Mouse (Mus musculus): Measurements from ENCODE around the gene Colca2. TPM values are rescaled to one million over a fixed set of nuclear protein-coding genes. Genes with fewer than 3 reads are reported as not detected.

Gene Colca2
- 1.0 and 1.4 TPM in 2 replicates for polyA plus RNA-seq (2015; fragmentation: Nextera tagmentation; extraction: Ambion mirVana)

GRCm38 (mm10) chr9:51278500-51279381 lies at the start of gene Colca2:
Gene Colca2, minus strand, starts transcription at chr9:51278569.
- no peaks in the 10 kb centered on the region for H3K36me3 ChIP-seq
- peak within 1 kb of the TSS; percentile 43 for H3K4me3 ChIP-seq
- peak within 1 kb of the TSS; percentile 72 for H3K4me2 ChIP-seq
- H3K27me3 ChIP-seq = peaks cover 24% of the 10 kb centered on the region
- H3K27ac ChIP-seq (replicated peaks) = no peak within 1 kb of the TSS
- peak within 1 kb of the TSS; percentile 47 for H3K9ac ChIP-seq
- H3K4me1 ChIP-seq (replicated peaks) = peaks cover 17% of the 10 kb centered on the region
- H3K9me3 ChIP-seq = no peaks in the 10 kb centered on the region
- ATAC-seq (ENCODE audit: low FRiP score, low read depth) = peak; percentile 94
- WGBS = under 1% methylated on average over 53 of the region's 53 CpGs

GRCm38 (mm10) chr9:51327555-51327903 lies 49.2 kb upstream of the Colca2 start:
- H3K4me1 ChIP-seq (replicated peaks) = no peaks in the 10 kb centered on the region
- 88% methylated on average over 5 of the region's 5 CpGs for WGBS

GRCm38 (mm10) chr9:51326619-51327554 lies 48.5 kb upstream of the Colca2 start:
- Histone ChIP-seq H3K27me3 (no peaks in the 10 kb centered on the region), H3K27ac (replicated peaks) (no peak overlapping the region), H3K9ac (no peak overlapping the region), H3K4me2 (no peak overlapping the region), H3K9me3 (no peaks in the 10 kb centered on the region), H3K36me3 (no peaks in the 10 kb centered on the region), H3K4me3 (no peak overlapping the region), H3K4me1 (replicated peaks) (no peaks in the 10 kb centered on the region)
- WGBS = 88% methylated on average over 11 of the region's 11 CpGs
- ATAC-seq (ENCODE audit: low FRiP score, low read depth) = no peak

More at GRCm38 (mm10) chr9:51327555-51327903, 49.2 kb upstream of the Colca2 start:
- Histone ChIP-seq H3K9ac (no peak overlapping the region), H3K4me3 (no peak overlapping the region), H3K36me3 (no peaks in the 10 kb centered on the region), H3K27ac (replicated peaks) (no peak overlapping the region), H3K9me3 (no peaks in the 10 kb centered on the region), H3K27me3 (no peaks in the 10 kb centered on the region), H3K4me2 (no peak overlapping the region)
- ATAC-seq (ENCODE audit: low FRiP score, low read depth) = no peak

GRCm38 (mm10) chr9:51324406-51325065 lies 46.2 kb upstream of the Colca2 start:
- Histone ChIP-seq H3K4me3 (no peak overlapping the region), H3K27me3 (no peaks in the 10 kb centered on the region), H3K27ac (replicated peaks) (no peak overlapping the region), H3K9me3 (no peaks in the 10 kb centered on the region), H3K4me1 (replicated peaks) (no peaks in the 10 kb centered on the region), H3K36me3 (no peaks in the 10 kb centered on the region), H3K9ac (no peak overlapping the region), H3K4me2 (no peak overlapping the region)
- ATAC-seq (ENCODE audit: low FRiP score, low read depth) = no peak
- WGBS = 86% methylated on average over 7 of the region's 7 CpGs

GRCm38 (mm10) chr9:51320096-51320495 lies 41.7 kb upstream of the Colca2 start:
- no peak overlapping the region for H3K27ac ChIP-seq (replicated peaks)
- H3K27me3 ChIP-seq = no peaks in the 10 kb centered on the region
- no peak overlapping the region for H3K4me2 ChIP-seq
- no peak for ATAC-seq (ENCODE audit: low FRiP score, low read depth)
- no peaks in the 10 kb centered on the region for H3K36me3 ChIP-seq
- no peaks in the 10 kb centered on the region for H3K9me3 ChIP-seq
- H3K4me1 ChIP-seq (replicated peaks) = no peaks in the 10 kb centered on the region
- H3K9ac ChIP-seq = no peak overlapping the region
- H3K4me3 ChIP-seq = no peak overlapping the region
- 88% methylated on average over 1 of the region's 1 CpGs for WGBS

GRCm38 (mm10) chr9:51318246-51318645 lies 39.9 kb upstream of the Colca2 start:
- no peaks in the 10 kb centered on the region for H3K36me3 ChIP-seq
- no peak overlapping the region for H3K27ac ChIP-seq (replicated peaks)
- H3K27me3 ChIP-seq = no peaks in the 10 kb centered on the region
- ATAC-seq (ENCODE audit: low FRiP score, low read depth) = no peak
- H3K4me2 ChIP-seq = no peak overlapping the region
- H3K4me3 ChIP-seq = no peak overlapping the region
- no peak overlapping the region for H3K9ac ChIP-seq
- H3K9me3 ChIP-seq = no peaks in the 10 kb centered on the region
- no peaks in the 10 kb centered on the region for H3K4me1 ChIP-seq (replicated peaks)
- 81% methylated on average over 4 of the region's 4 CpGs for WGBS

GRCm38 (mm10) chr9:51317322-51317721 lies 39.0 kb upstream of the Colca2 start:
- H3K36me3 ChIP-seq = no peaks in the 10 kb centered on the region
- WGBS = 92% methylated on average over 4 of the region's 4 CpGs

GRCm38 (mm10) chr9:51315402-51316063 lies 37.2 kb upstream of the Colca2 start:
- H3K27ac ChIP-seq (replicated peaks) = no peak overlapping the region
- no peak overlapping the region for H3K4me3 ChIP-seq
- H3K9me3 ChIP-seq = no peaks in the 10 kb centered on the region
- H3K4me2 ChIP-seq = no peak overlapping the region
- 83% methylated on average over 6 of the region's 6 CpGs for WGBS
- no peak overlapping the region for H3K9ac ChIP-seq
- no peak for ATAC-seq (ENCODE audit: low FRiP score, low read depth)
- no peaks in the 10 kb centered on the region for H3K4me1 ChIP-seq (replicated peaks)
- H3K27me3 ChIP-seq = no peaks in the 10 kb centered on the region
- H3K36me3 ChIP-seq = no peaks in the 10 kb centered on the region

More at GRCm38 (mm10) chr9:51317322-51317721, 39.0 kb upstream of the Colca2 start:
- H3K4me2 ChIP-seq = no peak overlapping the region
- no peak overlapping the region for H3K4me3 ChIP-seq
- no peak overlapping the region for H3K27ac ChIP-seq (replicated peaks)
- no peaks in the 10 kb centered on the region for H3K9me3 ChIP-seq
- no peak for ATAC-seq (ENCODE audit: low FRiP score, low read depth)
- H3K4me1 ChIP-seq (replicated peaks) = no peaks in the 10 kb centered on the region
- H3K9ac ChIP-seq = no peak overlapping the region
- no peaks in the 10 kb centered on the region for H3K27me3 ChIP-seq

GRCm38 (mm10) chr9:51312554-51313317 lies 34.4 kb upstream of the Colca2 start:
- Histone ChIP-seq H3K4me1 (replicated peaks) (no peaks in the 10 kb centered on the region), H3K27ac (replicated peaks) (no peak overlapping the region), H3K9ac (no peak overlapping the region), H3K4me2 (peak overlapping the region; percentile 31; the same call in 1 of the 2 replicates), H3K27me3 (no peaks in the 10 kb centered on the region), H3K36me3 (no peaks in the 10 kb centered on the region), H3K9me3 (no peaks in the 10 kb centered on the region), H3K4me3 (no peak overlapping the region)
- WGBS = 57% methylated on average over 18 of the region's 18 CpGs
- no peak for ATAC-seq (ENCODE audit: low FRiP score, low read depth)

GRCm38 (mm10) chr9:51310515-51310914 lies 32.1 kb upstream of the Colca2 start:
- Histone ChIP-seq H3K27ac (replicated peaks) (no peak overlapping the region), H3K4me1 (replicated peaks) (no peaks in the 10 kb centered on the region), H3K27me3 (no peaks in the 10 kb centered on the region), H3K4me3 (no peak overlapping the region), H3K9ac (no peak overlapping the region), H3K36me3 (no peaks in the 10 kb centered on the region), H3K9me3 (no peaks in the 10 kb centered on the region), H3K4me2 (no peak overlapping the region)
- 92% methylated on average over 7 of the region's 7 CpGs for WGBS
- ATAC-seq (ENCODE audit: low FRiP score, low read depth) = no peak

- no peak for ATAC-seq (ENCODE audit: low FRiP score, low read depth)
- H3K9ac ChIP-seq = no peak overlapping the region
- no peaks in the 10 kb centered on the region for H3K36me3 ChIP-seq
- no peaks in the 10 kb centered on the region for H3K27me3 ChIP-seq
- H3K9me3 ChIP-seq = no peaks in the 10 kb centered on the region
- H3K4me2 ChIP-seq = no peak overlapping the region
- no peaks in the 10 kb centered on the region for H3K4me1 ChIP-seq (replicated peaks)
- no peak overlapping the region for H3K4me3 ChIP-seq
- 87% methylated on average over 3 of the region's 3 CpGs for WGBS
- H3K27ac ChIP-seq (replicated peaks) = no peak overlapping the region
These were observed 28.0 kb upstream of the Colca2 start for GRCm38 (mm10) chr9:51306351-51306750.
